Mouse (Mus musculus) ES-Bruce4 (cell line): ENCODE measurements around the gene Mob3a. TPM values are rescaled to one million over a fixed set of nuclear protein-coding genes. Genes with fewer than 3 reads are reported as not detected.

Experiments
- H3K27ac ChIP-seq: 2 replicates; pipeline ENCODE4 v1.5.1; 2012; ENCODE audit warnings: low read length, inconsistent platforms; ENCODE audit not compliant: insufficient read depth
- H3K27me3 ChIP-seq: 2 replicates; pipeline ENCODE4 v1.6.1; 2012; ENCODE audit warnings: mild to moderate bottlenecking, low read length, inconsistent platforms; ENCODE audit not compliant: control insufficient read depth, poor library complexity, insufficient read depth, severe bottlenecking
- H3K36me3 ChIP-seq: 2 replicates; pipeline ENCODE4 v1.6.1; 2012; ENCODE audit warnings: inconsistent platforms, mild to moderate bottlenecking, low read length, moderate library complexity; ENCODE audit not compliant: control insufficient read depth, poor library complexity, insufficient read depth, severe bottlenecking
- H3K4me1 ChIP-seq: one replicate; pipeline ENCODE4 v1.8.1; 2011; ENCODE audit warnings: low read length; ENCODE audit not compliant: control insufficient read depth, insufficient read depth
- H3K4me3 ChIP-seq: 2 replicates; pipeline ENCODE4 v1.5.1; 2011; ENCODE audit warnings: low read depth, mild to moderate bottlenecking, low read length
- H3K9ac ChIP-seq: 2 replicates; pipeline ENCODE4 v1.6.1; 2012; ENCODE audit warnings: low read depth, mild to moderate bottlenecking, inconsistent platforms; ENCODE audit not compliant: poor library complexity, severe bottlenecking
- H3K9me3 ChIP-seq: replicated peaks from 2 replicates; pipeline ENCODE4 v1.6.1; 2012; ENCODE audit warnings: mild to moderate bottlenecking, low read length, inconsistent platforms; ENCODE audit not compliant: control insufficient read depth, poor library complexity, insufficient read depth, severe bottlenecking
- CTCF ChIP-seq: IDR thresholded peaks from one replicate; pipeline ENCODE4 v1.8.1; 2011; ENCODE audit warnings: low read depth, low read length
- EP300 ChIP-seq: IDR thresholded peaks from 2 replicates; pipeline ENCODE4 v1.6.1; 2011; ENCODE audit warnings: low read depth, low read length; ENCODE audit not compliant: insufficient read depth
- POLR2A ChIP-seq: IDR thresholded peaks from one replicate; pipeline ENCODE4 v1.8.1; 2011; ENCODE audit warnings: low read length; ENCODE audit not compliant: insufficient read depth
- polyA plus RNA-seq: library from polyadenylated mRNA; stranded (reverse); fragments of >200 nt; gene quantifications from 2 replicates; pipeline ENCODE4 v1.2.4, GENCODE M21; 2011; ENCODE audit warnings: low read depth; ENCODE audit not compliant: missing spikeins, insufficient read depth, insufficient read length

Gene Mob3a
- polyA plus RNA-seq, 1 experiment = 19.8 TPM

- H3K9ac ChIP-seq = no peak overlapping the region
- H3K4me3 ChIP-seq = no peak overlapping the region
Measured at GRCm38 (mm10) chr10:80682003-80682402, 19.8 kb downstream of the Mob3a start.

GRCm38 (mm10) chr10:80680260-80680696 lies 21.5 kb downstream of the Mob3a start:
- Histone ChIP-seq H3K27ac (no peak overlapping the region), H3K9ac (no peak overlapping the region), H3K9me3 (no peaks in the 10 kb centered on the region), H3K4me1 (peaks cover 5% of the 10 kb centered on the region), H3K27me3 (no peaks in the 10 kb centered on the region), H3K36me3 (no peaks in the 10 kb centered on the region), H3K4me3 (no peak overlapping the region)
- TF ChIP-seq CTCF (no peak), EP300 (no peak), POLR2A (no peak)

More at GRCm38 (mm10) chr10:80682003-80682402, 19.8 kb downstream of the Mob3a start:
- TF ChIP-seq POLR2A (no peak), EP300 (no peak), CTCF (no peak)
- Histone ChIP-seq H3K27me3 (no peaks in the 10 kb centered on the region), H3K9me3 (no peaks in the 10 kb centered on the region), H3K36me3 (no peaks in the 10 kb centered on the region), H3K27ac (no peak overlapping the region), H3K4me1 (peaks cover 5% of the 10 kb centered on the region)

- no peaks in the 10 kb centered on the region for H3K36me3 ChIP-seq
- no peaks in the 10 kb centered on the region for H3K27me3 ChIP-seq
- H3K27ac ChIP-seq = no peak overlapping the region
- H3K9me3 ChIP-seq = no peaks in the 10 kb centered on the region
- no peak overlapping the region for H3K4me3 ChIP-seq
- peaks cover 5% of the 10 kb centered on the region for H3K4me1 ChIP-seq
- no peak for TF ChIP-seq CTCF
- H3K9ac ChIP-seq = no peak overlapping the region
Measured at GRCm38 (mm10) chr10:80679556-80680259, 22.1 kb downstream of the Mob3a start.

- peaks cover 5% of the 10 kb centered on the region for H3K4me1 ChIP-seq
Measured at GRCm38 (mm10) chr10:80678601-80679377, 23.0 kb downstream of the Mob3a start.

GRCm38 (mm10) chr10:80677942-80678436 lies 23.8 kb downstream of the Mob3a start, which contains the start of gene Mknk2:
Mknk2 (minus strand) TSS chr10:80678112.
- no peaks in the 10 kb centered on the region for H3K36me3 ChIP-seq
- H3K27ac ChIP-seq = peak within 1 kb of the TSS; percentile 81
- H3K9ac ChIP-seq = peak within 1 kb of the TSS; percentile 80
- H3K4me1 ChIP-seq = peaks cover 5% of the 10 kb centered on the region
- peak within 1 kb of the TSS; percentile 92 for H3K4me3 ChIP-seq
- TF ChIP-seq POLR2A (no peak), EP300 (no peak), CTCF (no peak)
- H3K27me3 ChIP-seq = no peaks in the 10 kb centered on the region
- no peaks in the 10 kb centered on the region for H3K9me3 ChIP-seq

More at GRCm38 (mm10) chr10:80678601-80679377, 23.0 kb downstream of the Mob3a start:
- Histone ChIP-seq H3K9me3 (no peaks in the 10 kb centered on the region), H3K36me3 (no peaks in the 10 kb centered on the region), H3K9ac (no peak overlapping the region), H3K4me3 (no peak overlapping the region), H3K27ac (peak overlapping the region; percentile 38), H3K27me3 (no peaks in the 10 kb centered on the region)
- TF ChIP-seq EP300 (no peak), POLR2A (no peak), CTCF (no peak)
